Mouse (Mus musculus) adipocyte (in vitro differentiated cells): Measurements from ENCODE around the gene D10Wsu102e.

Experiments
- DNase-seq: peaks from one replicate; pipeline ENCODE4 v3.0.0-alpha.2; 2016; ENCODE audit warnings: low spot score

D10Wsu102e gene

GRCm38 (mm10) chr10:83359956-83360355, at the start of gene D10Wsu102e:
TSS of gene D10Wsu102e (plus strand) at chr10:83360221.
- peak; percentile 98 for DNase-seq

GRCm38 (mm10) chr10:83310356-83310755, 49.7 kb upstream of the D10Wsu102e start:
- DNase-seq, result no peak

GRCm38 (mm10) chr10:83313033-83313432, 47.0 kb upstream of the D10Wsu102e start:
- no peak for DNase-seq

GRCm38 (mm10) chr10:83320396-83320795, 39.6 kb upstream of the D10Wsu102e start:
- DNase-seq, result no peak

- peak; percentile 14 for DNase-seq
Measured at GRCm38 (mm10) chr10:83320870-83321269, 39.2 kb upstream of the D10Wsu102e start.

GRCm38 (mm10) chr10:83321528-83321927, 38.5 kb upstream of the D10Wsu102e start:
- no peak for DNase-seq

GRCm38 (mm10) chr10:83322551-83323100, 37.4 kb upstream of the D10Wsu102e start:
- no peak for DNase-seq

GRCm38 (mm10) chr10:83324871-83325270, 35.1 kb upstream of the D10Wsu102e start:
- DNase-seq, result no peak

- DNase-seq, result no peak
Measured at GRCm38 (mm10) chr10:83325903-83326302, 34.1 kb upstream of the D10Wsu102e start.

GRCm38 (mm10) chr10:83326648-83327285, 33.3 kb upstream of the D10Wsu102e start:
- DNase-seq, result no peak

- DNase-seq, result no peak
Measured at GRCm38 (mm10) chr10:83328791-83329190, 31.2 kb upstream of the D10Wsu102e start.

GRCm38 (mm10) chr10:83330336-83330735, 29.7 kb upstream of the D10Wsu102e start:
- no peak for DNase-seq

GRCm38 (mm10) chr10:83331811-83332210, 28.2 kb upstream of the D10Wsu102e start:
- DNase-seq, result no peak

- no peak for DNase-seq
Measured at GRCm38 (mm10) chr10:83332581-83332980, 27.4 kb upstream of the D10Wsu102e start.

- DNase-seq, result no peak
Measured at GRCm38 (mm10) chr10:83336336-83336735, 23.7 kb upstream of the D10Wsu102e start.

- peak; percentile 59 for DNase-seq
Measured at GRCm38 (mm10) chr10:83337159-83337951, 22.7 kb upstream of the D10Wsu102e start, which contains the start of gene Slc41a2. TSS of gene Slc41a2 (minus strand) at chr10:83337882.

- peak; percentile 16 for DNase-seq
Measured at GRCm38 (mm10) chr10:83337971-83338598, 21.9 kb upstream of the D10Wsu102e start.

GRCm38 (mm10) chr10:83341226-83341625, 18.8 kb upstream of the D10Wsu102e start:
- no peak for DNase-seq

- DNase-seq, result peak; percentile 29
Measured at GRCm38 (mm10) chr10:83343171-83343570, 16.9 kb upstream of the D10Wsu102e start.

GRCm38 (mm10) chr10:83343828-83344685, 16.0 kb upstream of the D10Wsu102e start:
- no peak for DNase-seq

- DNase-seq, result no peak
Measured at GRCm38 (mm10) chr10:83345693-83346358, 14.2 kb upstream of the D10Wsu102e start.
